Mouse (Mus musculus): ENCODE measurements around the gene Arglu1.

- TF ChIP-seq CTCF (IDR thresholded peaks at IDR 0.05; ENCODE audit: extremely low read depth, insufficient read depth, low read length) (no peak), POLR2A (IDR thresholded peaks at IDR 0.05; ENCODE audit: extremely low read depth, insufficient read depth, low read length) (no peak)
These were observed 13.3 kb upstream of the Arglu1 start for GRCm38 (mm10) chr8:8703668-8704067.

All from cortical plate, adult 2 months (tissue).